Mouse (Mus musculus): ENCODE measurements around the gene Baiap2. TPM values are rescaled to one million over a fixed set of nuclear protein-coding genes. Genes with fewer than 3 reads are reported as not detected.

Gene Baiap2
- total and polyA plus RNA-seq, 2 experiments from 2014 or later, result 18.0 to 32.7 TPM

DNA sequence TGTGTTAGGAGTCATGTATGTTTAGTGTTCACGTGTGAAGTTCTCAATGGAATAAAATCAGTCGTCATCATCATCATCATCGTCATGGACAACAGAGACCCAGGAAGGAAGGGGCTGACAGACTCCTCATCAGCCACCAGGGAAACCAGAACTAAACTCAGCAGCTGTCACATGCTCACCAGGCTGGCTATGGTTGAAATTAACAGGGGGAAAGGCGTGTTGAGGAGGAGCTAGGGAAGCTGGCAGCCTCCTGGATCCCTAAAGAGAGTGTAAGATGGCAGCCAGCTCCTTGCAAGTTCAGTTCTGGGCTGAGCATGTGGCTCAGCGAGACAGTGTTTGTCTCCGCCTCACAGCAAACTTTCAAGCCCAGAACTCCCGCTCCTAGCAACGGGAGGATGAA lies 7.8 kb upstream of the Baiap2 start:
- no peak overlapping the region for H3K27ac ChIP-seq (ENCODE audit: low read depth, low read length)
- 80% methylated on average over 8 of the region's 8 CpGs for WGBS
- no peaks in the 10 kb centered on the region for H3K36me3 ChIP-seq (ENCODE audit: insufficient read depth, low read length)
- no peaks in the 10 kb centered on the region for H3K9me3 ChIP-seq (ENCODE audit: low read length)
- H3K27me3 ChIP-seq (ENCODE audit: insufficient read depth, low read length), result no peaks in the 10 kb centered on the region
- H3K4me1 ChIP-seq (ENCODE audit: insufficient read depth, low read length), result no peaks in the 10 kb centered on the region
- H3K4me2 ChIP-seq (ENCODE audit: low read depth, low read length, poor library complexity, severe bottlenecking), result no peak overlapping the region
- DNase-seq (ENCODE audit: low spot score) (no peak), ATAC-seq (ENCODE audit: low FRiP score) (no peak)
- no peak for TF ChIP-seq CTCF (IDR thresholded peaks at IDR 0.05)
- H3K4me3 ChIP-seq (ENCODE audit: low read depth, low read length), result no peak overlapping the region
- H3K9ac ChIP-seq (replicated peaks; ENCODE audit: low read length, poor library complexity, severe bottlenecking), result no peak overlapping the region

DNA sequence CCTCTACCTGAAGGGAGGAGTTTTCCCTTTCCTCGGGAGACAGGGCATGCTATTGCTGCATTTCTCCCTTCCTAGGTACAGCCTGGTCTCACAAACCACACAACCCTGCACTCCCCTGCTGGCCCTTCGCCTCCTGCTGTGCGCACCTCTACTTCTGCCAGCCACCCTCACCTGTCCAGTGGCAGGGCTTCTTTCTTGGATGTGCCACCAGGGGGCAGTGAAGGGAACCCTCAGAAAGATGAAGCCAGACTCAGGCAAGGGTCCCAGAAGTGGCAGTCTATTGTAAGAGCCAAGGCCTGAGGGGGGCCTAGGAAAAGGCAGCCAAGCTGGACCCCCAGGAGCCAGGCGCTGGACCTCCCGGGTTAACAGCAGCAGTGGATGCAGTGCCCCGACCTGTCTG lies 7.1 kb upstream of the Baiap2 start:
- Histone ChIP-seq H3K9me3 (ENCODE audit: low read length) (no peaks in the 10 kb centered on the region), H3K4me3 (ENCODE audit: low read depth, low read length) (no peak overlapping the region), H3K9ac (replicated peaks; ENCODE audit: low read length, poor library complexity, severe bottlenecking) (no peak overlapping the region), H3K27ac (ENCODE audit: low read depth, low read length) (no peak overlapping the region), H3K4me1 (ENCODE audit: insufficient read depth, low read length) (no peaks in the 10 kb centered on the region), H3K36me3 (ENCODE audit: insufficient read depth, low read length) (no peaks in the 10 kb centered on the region), H3K27me3 (ENCODE audit: insufficient read depth, low read length) (no peaks in the 10 kb centered on the region), H3K4me2 (ENCODE audit: low read depth, low read length, poor library complexity, severe bottlenecking) (no peak overlapping the region)
- peak; percentile 89 for TF ChIP-seq CTCF (IDR thresholded peaks at IDR 0.05)
- ATAC-seq (ENCODE audit: low FRiP score) (no peak; the same call in 1 of the 2 replicates), DNase-seq (ENCODE audit: low spot score) (peak; percentile 75)
- 17% methylated on average over 6 of the region's 6 CpGs for WGBS

DNA sequence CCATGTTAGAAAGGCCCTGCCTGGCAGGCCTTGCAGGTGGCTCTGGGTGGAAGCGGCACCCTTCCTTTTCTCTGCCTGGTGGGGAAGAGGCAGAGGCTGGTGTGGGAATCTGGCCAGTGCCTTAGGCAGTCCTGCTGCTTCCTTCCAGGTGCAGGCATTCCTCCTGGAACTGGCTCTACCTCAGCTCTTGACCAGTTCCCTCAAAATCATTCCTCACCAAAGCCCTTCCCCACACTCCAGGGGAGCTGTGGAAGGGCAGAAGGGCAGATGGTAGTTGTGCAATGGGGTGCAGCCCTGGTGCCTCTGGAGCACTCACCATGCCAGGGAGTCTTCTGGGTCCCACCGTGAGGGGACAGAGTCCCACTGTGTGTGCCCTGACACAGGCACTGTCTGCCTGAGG lies 6.1 kb upstream of the Baiap2 start:
- ATAC-seq (ENCODE audit: low FRiP score), result no peak
- H3K27ac ChIP-seq (ENCODE audit: low read depth, low read length), result no peak overlapping the region

DNA sequence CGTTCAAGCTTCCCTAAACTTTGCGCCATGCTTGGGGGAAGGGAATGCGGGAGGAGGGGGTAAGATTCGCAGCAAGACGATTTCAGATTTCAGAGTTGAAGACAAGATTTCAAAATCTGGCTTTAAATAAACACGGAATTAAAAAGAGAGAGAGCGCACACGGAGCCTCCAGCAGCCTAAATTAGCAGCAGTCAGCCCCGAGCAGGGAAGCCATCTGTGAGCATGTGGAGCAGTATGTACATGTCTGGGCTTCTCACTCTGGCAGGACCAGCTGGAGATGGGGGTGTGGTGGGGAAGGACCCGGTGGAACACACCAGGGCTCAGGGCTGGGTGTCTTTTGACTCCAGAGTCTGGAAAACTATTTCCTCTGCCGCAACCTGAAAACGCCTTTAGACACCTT lies 5.3 kb upstream of the Baiap2 start:
- ATAC-seq (ENCODE audit: low FRiP score) (no peak), DNase-seq (ENCODE audit: low spot score) (no peak)
- H3K4me1 ChIP-seq (ENCODE audit: insufficient read depth, low read length), result no peaks in the 10 kb centered on the region
- no peaks in the 10 kb centered on the region for H3K9me3 ChIP-seq (ENCODE audit: low read length)
- no peak for TF ChIP-seq CTCF (IDR thresholded peaks at IDR 0.05)
- 55% methylated on average over 12 of the region's 12 CpGs for WGBS
- no peak overlapping the region for H3K9ac ChIP-seq (replicated peaks; ENCODE audit: low read length, poor library complexity, severe bottlenecking)
- H3K27ac ChIP-seq (ENCODE audit: low read depth, low read length), result no peak overlapping the region
- no peak overlapping the region for H3K4me2 ChIP-seq (ENCODE audit: low read depth, low read length, poor library complexity, severe bottlenecking)
- no peaks in the 10 kb centered on the region for H3K27me3 ChIP-seq (ENCODE audit: insufficient read depth, low read length)
- no peaks in the 10 kb centered on the region for H3K36me3 ChIP-seq (ENCODE audit: insufficient read depth, low read length)
- H3K4me3 ChIP-seq (ENCODE audit: low read depth, low read length), result no peak overlapping the region

More for the DNA sequence above, 6.1 kb upstream of the Baiap2 start:
- Histone ChIP-seq H3K4me2 (ENCODE audit: low read depth, low read length, poor library complexity, severe bottlenecking) (no peak overlapping the region), H3K4me3 (ENCODE audit: low read depth, low read length) (no peak overlapping the region), H3K9ac (replicated peaks; ENCODE audit: low read length, poor library complexity, severe bottlenecking) (no peak overlapping the region), H3K9me3 (ENCODE audit: low read length) (no peaks in the 10 kb centered on the region), H3K36me3 (ENCODE audit: insufficient read depth, low read length) (no peaks in the 10 kb centered on the region), H3K27me3 (ENCODE audit: insufficient read depth, low read length) (no peaks in the 10 kb centered on the region), H3K4me1 (ENCODE audit: insufficient read depth, low read length) (no peaks in the 10 kb centered on the region)
- 79% methylated on average over 2 of the region's 2 CpGs for WGBS
- no peak for TF ChIP-seq CTCF (IDR thresholded peaks at IDR 0.05)
- DNase-seq (ENCODE audit: low spot score), result no peak

DNA sequence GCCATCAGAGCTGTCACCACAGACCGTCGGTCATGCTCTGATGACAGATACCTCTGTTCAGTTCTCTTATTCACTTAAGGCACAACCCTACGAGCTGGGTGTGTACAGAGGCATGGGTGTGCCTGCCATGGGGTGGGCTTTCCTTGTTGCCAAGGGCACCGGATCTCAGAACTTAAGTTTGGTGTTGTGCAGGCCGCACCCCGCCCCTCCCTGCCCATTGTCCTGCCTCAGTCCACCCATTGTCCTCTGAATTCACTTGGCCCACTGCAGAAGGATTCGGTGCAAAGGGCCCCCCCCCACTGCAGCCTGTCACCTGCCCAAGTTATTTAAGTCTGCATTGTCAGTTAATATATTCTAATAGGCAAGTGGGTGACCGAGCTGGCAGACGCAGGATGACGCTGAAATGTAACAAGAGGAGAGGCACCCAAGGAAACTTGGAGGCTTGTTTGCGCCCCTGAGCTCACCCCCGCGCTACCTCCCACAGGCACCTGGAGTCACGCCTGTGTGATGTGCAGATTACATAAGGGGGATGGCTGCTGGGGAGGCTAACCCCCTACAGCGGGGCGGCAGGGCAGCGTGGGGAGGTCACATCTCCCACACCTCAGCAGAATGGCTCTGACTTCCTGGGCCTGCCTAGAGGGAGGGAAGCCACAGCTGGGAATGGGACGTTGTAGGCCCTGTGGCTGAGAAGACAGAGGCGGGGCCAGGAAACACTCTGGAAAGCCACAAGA lies 4.6 kb upstream of the Baiap2 start:
- Histone ChIP-seq H3K4me2 (ENCODE audit: low read depth, low read length, poor library complexity, severe bottlenecking) (no peak overlapping the region), H3K36me3 (ENCODE audit: insufficient read depth, low read length) (no peaks in the 10 kb centered on the region), H3K9me3 (ENCODE audit: low read length) (no peaks in the 10 kb centered on the region), H3K27ac (ENCODE audit: low read depth, low read length) (no peak overlapping the region), H3K4me1 (ENCODE audit: insufficient read depth, low read length) (no peaks in the 10 kb centered on the region), H3K9ac (replicated peaks; ENCODE audit: low read length, poor library complexity, severe bottlenecking) (no peak overlapping the region), H3K27me3 (ENCODE audit: insufficient read depth, low read length) (no peaks in the 10 kb centered on the region), H3K4me3 (ENCODE audit: low read depth, low read length) (no peak overlapping the region)
- ATAC-seq (ENCODE audit: low FRiP score), result no peak
- DNase-seq (ENCODE audit: low spot score), result no peak
- WGBS, result 68% methylated on average over 19 of the region's 19 CpGs
- TF ChIP-seq CTCF (IDR thresholded peaks at IDR 0.05), result no peak

DNA sequence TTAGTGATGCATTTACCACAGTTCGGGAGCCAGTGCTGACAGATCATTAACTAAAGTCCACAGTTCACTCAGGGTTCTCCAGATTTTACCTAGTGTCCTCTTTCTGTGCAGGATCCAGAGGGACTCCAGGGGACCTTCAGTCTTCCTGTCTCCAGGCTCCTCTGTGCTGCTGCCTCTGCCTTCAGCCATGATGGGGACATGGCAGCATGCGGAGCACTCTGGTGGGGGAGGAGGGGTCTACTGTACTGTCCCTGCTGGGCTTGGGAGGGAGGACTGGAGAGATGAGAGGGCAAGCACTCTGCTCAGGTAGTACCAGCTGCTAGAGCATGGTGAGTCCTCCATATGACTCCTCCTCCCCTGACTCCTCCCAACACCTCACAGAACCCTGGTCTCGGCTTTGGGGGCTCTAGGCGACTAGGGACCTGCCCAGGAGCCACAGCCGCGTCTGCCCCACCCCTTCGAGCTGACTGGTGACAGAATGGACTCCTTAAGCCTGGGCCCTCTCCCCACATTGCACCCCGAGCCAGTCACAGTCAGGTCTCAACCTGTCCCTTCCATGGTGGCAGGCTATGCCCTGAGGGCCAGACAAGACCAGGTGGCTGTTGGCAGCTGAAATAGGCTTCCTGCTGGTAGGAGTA lies 3.4 kb upstream of the Baiap2 start:
- no peaks in the 10 kb centered on the region for H3K36me3 ChIP-seq (ENCODE audit: insufficient read depth, low read length)
- no peak overlapping the region for H3K9ac ChIP-seq (replicated peaks; ENCODE audit: low read length, poor library complexity, severe bottlenecking)
- no peak overlapping the region for H3K27ac ChIP-seq (ENCODE audit: low read depth, low read length)
- DNase-seq (ENCODE audit: low spot score), result no peak
- H3K4me2 ChIP-seq (ENCODE audit: low read depth, low read length, poor library complexity, severe bottlenecking), result no peak overlapping the region
- 58% methylated on average over 8 of the region's 8 CpGs for WGBS
- TF ChIP-seq CTCF (IDR thresholded peaks at IDR 0.05), result no peak
- no peak for ATAC-seq (ENCODE audit: low FRiP score)
- H3K4me1 ChIP-seq (ENCODE audit: insufficient read depth, low read length), result no peaks in the 10 kb centered on the region
- H3K27me3 ChIP-seq (ENCODE audit: insufficient read depth, low read length), result no peaks in the 10 kb centered on the region
- H3K4me3 ChIP-seq (ENCODE audit: low read depth, low read length), result no peak overlapping the region
- H3K9me3 ChIP-seq (ENCODE audit: low read length), result no peaks in the 10 kb centered on the region

All from midbrain, postnatal 0 days (tissue).